Mouse (Mus musculus) heart, postnatal 36 days (tissue): ENCODE measurements around the gene Homer2. TPM values are rescaled to one million over a fixed set of nuclear protein-coding genes. Genes with fewer than 3 reads are reported as not detected.

Experiments used
- DNase-seq, 2 experiments: peaks; one replicate each; pipeline ENCODE4 v3.0.0; 2021 to 2022
- intact Hi-C: fragments of 180-260 bp; cut with DNase I; formaldehyde crosslinking; loops from one replicate; pipeline ENCODE4 v1.15.1; 2025
- total RNA-seq, 2 experiments: library from RNA; stranded (reverse); gene quantifications; 2 replicates each; pipeline ENCODE4 v1.2.3; 2021

Gene Homer2
- total RNA-seq, 2 experiments from 2014 or later = 89.6 to 108 TPM

DNA sequence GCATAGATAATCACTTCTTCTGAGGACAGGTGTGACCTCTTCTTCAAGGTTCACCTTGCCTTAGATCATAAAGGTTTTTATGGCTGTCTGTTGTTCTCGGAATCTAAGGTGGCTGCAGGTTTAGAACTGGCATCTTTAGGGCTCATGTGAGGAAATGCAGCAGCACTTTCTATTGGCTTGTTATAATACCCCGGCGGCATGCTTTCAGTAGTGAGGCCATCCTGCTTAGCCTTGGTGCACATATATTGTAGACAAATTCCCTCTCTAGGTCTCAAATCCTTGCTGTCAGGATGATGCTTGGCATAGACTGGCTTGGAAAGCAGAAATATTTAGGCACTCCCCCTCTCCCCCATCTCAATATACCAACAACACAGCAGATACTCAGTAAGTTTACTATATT, 137.1 kb downstream of the Homer2 start:
- intact Hi-C loops = loop anchor here (2.0 to 10.0 kb wide), 4 partner anchors 47 to 365 kb away; partner anchors contain the start of genes Hdgfl3 and Pde8a

DNA sequence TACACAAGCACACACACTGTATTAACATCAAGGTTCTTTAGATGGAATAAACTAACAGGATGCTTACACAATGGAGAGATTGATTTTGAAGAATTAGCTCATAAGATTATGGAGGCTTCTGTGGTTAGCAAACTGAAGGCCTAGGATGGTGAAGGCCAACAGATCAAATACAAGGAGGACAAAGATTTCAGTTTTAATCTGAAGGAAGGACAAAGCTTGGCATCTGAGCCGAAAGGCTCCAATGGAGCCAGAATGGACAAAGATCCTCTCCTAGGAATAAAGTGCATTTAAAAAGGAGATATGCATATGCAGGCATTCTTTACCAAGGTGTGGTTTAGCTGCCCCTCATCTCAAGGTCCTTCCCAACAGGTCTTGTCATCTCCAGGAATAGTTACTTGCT, 137.5 kb downstream of the Homer2 start:
- intact Hi-C loops = loop anchor here (2.0 to 10.0 kb wide), 5 partner anchors 47 to 405 kb away; partner anchors contain the start of genes Hdgfl3 and Pde8a
- no peak for DNase-seq

More for the DNA sequence above, 137.1 kb downstream of the Homer2 start:
- no peak for DNase-seq

- no peak for DNase-seq
- intact Hi-C loops = loop anchor here (10.0 kb wide), 1 partner anchor 403 kb away; no protein-coding TSS in a partner anchor
These were observed 139.9 kb downstream of the Homer2 start for GRCm38 (mm10) chr7:81567396-81567795.

GRCm38 (mm10) chr7:81566892-81567291, 140.4 kb downstream of the Homer2 start, which contains the start of gene Fsd2:
TSS of gene Fsd2 (minus strand) at chr7:81566944.
- intact Hi-C loops = loop anchor here (10.0 kb wide), 1 partner anchor 402 kb away; no protein-coding TSS in a partner anchor
- peak; percentile 39 to 52 for DNase-seq

DNA sequence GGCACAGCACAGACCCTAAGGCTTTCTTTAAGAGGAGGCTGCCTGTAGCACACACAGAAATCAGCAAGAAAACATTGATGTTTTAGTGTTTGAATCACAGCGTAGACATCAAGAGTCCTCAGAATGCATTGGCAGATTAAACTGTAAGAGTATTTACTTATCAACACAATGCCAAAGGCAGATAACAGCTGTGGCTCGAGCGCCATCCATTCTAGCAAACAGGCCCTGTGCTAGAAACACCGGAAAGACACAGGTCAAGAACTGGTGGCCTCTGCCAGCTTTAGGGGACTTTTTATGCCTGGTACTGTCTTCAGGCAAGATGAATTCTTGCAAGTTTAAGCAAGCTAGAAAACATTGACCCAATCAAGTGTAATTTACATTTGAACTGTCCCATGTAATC, 141.0 kb downstream of the Homer2 start:
- intact Hi-C loops = loop anchor here (10.0 kb wide), 1 partner anchor 402 kb away; no protein-coding TSS in a partner anchor
- DNase-seq = no peak

DNA sequence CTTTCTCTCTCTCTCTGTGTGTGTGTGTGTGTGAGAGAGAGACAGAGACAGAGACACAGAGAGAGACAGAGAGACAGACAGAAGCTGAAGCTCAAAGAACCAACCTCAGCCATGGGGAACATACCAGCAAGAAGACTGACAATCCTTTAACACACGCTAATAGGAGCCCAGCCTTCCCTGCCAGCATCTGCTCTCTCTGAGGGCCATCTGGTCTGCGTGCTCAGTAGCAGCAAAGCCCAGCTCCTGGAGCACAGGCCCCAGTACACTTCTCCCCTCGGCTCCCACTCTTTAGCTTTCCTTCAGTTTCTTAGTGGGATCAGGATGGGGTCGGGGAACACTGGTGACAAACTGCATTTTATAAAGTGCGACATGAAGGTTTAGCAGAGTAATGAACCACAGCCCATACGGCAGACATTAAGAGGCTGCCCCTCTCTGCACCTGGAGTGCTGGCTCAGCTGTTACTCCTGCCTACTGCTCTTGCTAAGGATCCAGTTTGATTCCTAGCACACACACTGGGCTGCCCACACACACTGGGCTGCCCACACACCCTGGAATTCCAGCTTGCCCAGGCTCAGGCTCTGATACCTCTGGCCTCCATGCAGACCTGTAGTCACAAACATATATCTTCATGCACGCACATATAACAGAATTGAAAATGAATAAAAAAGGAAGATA, 141.8 kb downstream of the Homer2 start:
- intact Hi-C loops = loop anchor here (10.0 kb wide), 1 partner anchor 401 kb away; no protein-coding TSS in a partner anchor
- no peak for DNase-seq

DNA sequence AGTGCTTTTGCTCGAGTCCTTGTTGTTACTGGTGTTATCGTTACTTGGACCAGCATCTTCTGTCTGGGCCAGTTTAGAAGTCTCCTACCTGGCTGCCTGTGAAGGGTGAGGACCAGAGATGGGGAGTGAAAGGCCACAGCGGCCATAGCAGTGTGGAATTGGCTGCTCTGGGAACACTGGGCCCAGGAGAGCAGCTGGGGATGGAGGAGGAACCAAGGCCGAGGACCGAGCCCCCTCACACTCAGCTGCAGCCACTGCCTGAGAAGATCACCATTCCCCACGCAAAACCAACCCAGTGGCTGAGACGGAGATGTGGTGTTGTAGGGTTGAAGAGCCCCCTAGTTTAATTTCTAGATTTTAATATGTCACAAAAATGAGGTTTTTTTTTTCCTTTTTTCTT, 142.6 kb downstream of the Homer2 start:
- intact Hi-C loops = loop anchor here (5.0 to 10.0 kb wide), 2 partner anchors 107 to 400 kb away; partner anchors contain the start of gene Cpeb1
- no peak for DNase-seq

GRCm38 (mm10) chr7:81563506-81564015, 143.8 kb downstream of the Homer2 start:
- DNase-seq = no peak
- intact Hi-C loops = loop anchor here (5.0 to 10.0 kb wide), 2 partner anchors 106 to 399 kb away; partner anchors contain the start of gene Cpeb1

- DNase-seq = no peak
- intact Hi-C loops = loop anchor here (5.0 to 10.0 kb wide), 2 partner anchors 104 to 396 kb away; partner anchors contain the start of gene Cpeb1
These were observed 146.1 kb downstream of the Homer2 start for GRCm38 (mm10) chr7:81561211-81561610.

GRCm38 (mm10) chr7:81560101-81561049, 147.0 kb downstream of the Homer2 start:
- intact Hi-C loops = loop anchor here (5.0 to 10.0 kb wide), 2 partner anchors 103 to 396 kb away; partner anchors contain the start of gene Cpeb1
- no peak for DNase-seq

DNA sequence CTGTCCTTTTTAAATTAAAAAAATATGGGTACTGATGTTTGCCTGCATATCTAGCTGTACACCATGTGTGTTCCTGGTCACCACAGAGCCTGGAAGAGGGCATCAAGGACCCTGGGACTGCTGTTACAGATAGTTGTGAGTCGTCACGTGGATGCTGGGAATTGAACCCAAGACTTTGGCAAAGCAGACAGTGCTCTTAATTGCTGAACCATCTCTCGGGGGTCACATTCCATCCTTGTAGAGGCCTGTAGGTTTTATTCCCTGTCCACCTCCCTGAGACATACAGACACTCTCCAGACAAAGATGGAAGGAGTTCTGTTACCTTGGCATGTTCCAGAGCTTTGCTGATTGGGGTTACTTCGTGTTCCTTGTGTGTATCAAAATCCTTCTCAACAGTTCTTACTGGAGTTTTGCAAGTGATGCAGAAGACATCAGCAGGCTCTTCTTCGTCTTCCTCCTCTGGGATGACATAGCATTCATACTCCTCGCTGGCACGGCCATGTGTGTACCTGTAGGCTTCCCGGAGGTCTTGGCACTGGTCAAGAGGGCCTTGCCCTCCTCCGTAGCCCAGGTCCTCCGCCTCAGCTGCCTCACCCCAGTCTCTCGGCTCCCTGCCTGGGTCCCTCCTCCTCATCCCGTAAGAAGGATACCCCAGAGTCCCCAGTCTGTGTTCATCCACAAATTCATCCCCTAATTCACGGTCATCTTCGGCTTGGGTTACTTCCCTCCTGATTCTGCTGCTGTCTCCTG, 147.9 kb downstream of the Homer2 start:
- no peak for DNase-seq
- intact Hi-C loops = no loop called here

DNA sequence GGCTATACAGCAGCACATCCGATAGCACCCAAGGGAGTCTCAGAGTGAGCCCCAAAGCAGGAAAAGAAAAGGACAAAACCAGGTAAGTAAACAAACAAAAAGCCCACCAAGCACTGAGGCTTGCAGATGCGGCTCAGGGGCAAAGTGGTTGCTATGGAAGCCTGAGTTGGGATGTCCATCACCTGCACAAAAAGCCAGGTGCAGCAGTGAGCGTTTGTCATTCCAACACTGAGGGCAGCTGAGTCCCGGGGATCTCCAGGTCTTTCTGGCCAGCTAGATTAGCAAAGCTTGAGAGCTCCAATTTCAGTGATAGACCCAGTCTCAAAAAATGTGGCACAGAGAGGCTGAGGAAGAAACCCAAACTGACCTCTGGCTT, 149.4 kb downstream of the Homer2 start:
- intact Hi-C loops = no loop called here
- no peak for DNase-seq

- no peak for DNase-seq
- intact Hi-C loops = no loop called here
These were observed 149.9 kb downstream of the Homer2 start for GRCm38 (mm10) chr7:81557252-81557984.

DNA sequence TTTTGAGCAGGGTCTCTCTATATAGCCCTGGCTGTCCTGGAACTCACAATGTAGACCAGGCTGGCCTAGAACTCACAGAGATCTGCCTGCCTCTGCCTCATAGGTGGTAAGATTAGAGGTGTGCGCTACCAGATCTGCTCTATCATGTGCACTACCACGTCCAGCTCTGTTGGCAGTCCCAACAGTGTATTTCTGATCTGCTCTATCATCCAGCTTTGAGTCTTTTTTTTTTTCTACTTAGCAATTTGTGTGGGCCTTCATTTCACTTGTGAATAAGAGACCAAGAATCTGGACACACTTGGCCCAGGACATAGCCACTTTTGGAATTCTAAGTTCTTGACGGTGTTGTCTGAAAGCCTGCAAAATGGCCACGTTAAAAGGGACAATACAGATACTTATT, 150.5 kb downstream of the Homer2 start:
- intact Hi-C loops = no loop called here
- no peak for DNase-seq

GRCm38 (mm10) chr7:81554369-81554768, 153.0 kb downstream of the Homer2 start:
- DNase-seq = peak in 1 of 2 experiments; percentile 43
- intact Hi-C loops = no loop called here

DNA sequence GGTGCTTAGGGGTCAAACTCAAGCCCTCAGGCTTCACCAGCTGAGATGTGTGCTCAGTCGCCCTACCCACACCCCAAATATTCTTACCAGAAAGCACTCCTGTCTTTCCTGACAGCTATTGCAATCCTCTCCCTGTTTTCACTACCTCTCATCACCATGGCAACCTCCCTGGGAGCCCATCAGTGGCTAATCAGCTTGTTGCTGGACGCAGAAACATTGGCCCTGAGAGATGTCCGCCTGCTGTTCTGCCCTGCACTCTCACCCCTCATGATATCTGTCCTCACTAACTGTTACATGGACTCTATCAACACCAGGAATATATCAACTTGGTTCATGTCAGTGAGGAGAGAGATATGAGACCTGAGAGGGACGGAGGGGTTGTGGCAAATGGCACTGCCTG, 153.7 kb downstream of the Homer2 start:
- intact Hi-C loops = no loop called here
- no peak for DNase-seq
